Mouse (Mus musculus): ENCODE measurements around the gene Stac3.

The Stac3 gene

DNA sequence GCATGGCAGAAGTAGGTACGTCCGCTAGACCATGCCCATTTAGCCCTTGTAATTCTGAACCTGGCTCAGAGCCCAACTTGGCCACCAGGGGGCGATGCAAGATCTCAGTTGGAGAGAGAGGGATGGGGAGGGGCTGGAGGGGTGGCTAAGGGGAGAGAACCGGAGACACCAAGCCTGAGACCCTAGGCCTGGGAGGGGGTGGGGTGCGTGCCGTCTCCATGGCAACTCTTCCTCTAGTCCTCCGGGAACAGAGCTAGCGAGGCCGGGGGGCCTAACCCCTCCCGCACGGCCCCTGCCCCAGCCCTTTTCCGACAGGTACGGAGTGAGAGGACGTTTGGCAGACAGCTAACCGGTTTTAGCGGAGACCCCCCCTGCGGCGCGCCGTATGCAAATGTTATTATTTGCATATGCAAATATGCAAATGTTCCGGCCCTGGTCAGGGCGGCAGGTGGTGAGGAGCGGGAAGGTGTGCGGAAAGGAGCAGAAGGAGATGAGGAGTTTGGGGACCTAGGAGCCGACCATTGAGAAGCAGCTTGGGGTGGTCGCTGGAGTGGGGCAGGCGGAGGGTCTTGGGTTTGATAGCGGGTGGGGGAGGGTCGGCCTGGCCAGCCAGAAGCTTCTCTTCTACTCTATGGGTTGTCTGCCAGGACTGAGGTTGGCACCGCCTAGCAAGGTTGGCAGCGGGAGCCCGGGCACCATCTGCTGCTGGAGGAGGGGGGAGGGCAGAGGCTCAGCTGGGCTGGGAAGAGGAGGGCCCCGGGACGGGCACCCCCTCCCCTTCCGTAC lies 7.8 kb downstream of the Stac3 start:
- DNase-seq (ENCODE audit: low spot score), result peak; percentile 95

DNA sequence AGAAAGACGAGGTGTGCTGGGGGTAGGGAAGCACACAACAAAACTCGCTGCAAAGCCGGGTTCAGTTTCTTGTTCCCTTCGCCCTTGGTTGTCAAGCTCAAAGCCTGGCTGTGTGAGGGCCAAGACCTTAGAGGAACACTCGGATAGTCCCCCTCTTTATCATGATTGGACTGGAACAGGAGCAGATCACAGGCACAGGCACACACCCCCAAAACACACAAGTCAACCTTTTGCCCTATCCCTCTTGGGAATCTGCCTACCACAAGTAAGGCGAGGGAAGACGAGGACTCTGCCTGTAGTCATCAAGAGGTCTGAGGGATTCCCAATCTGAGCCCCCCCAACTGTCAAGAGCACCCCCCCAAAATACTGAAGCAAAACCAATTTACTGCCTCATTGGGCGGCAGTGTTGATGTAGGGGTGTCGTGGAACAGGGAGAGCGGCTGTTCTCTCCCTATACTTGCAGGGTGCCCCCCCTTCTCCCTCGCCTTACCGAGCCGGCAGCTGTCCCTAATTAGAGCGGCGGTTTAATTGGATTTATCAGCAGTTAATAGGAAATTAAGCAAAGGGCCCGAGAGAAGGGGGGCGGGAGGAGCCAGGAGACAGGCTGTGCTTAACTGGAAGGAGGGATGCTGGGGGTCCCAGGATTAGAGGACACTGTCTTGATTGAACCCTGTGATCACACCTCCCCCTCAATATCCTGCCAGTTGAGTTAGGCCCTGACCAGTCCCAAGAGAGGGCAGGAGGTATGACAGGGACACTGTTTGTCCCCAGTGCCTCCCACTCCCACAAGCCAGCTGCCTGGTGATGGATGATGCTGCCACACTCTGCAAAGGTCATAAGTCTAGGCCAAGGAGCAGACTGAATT lies 8.6 kb downstream of the Stac3 start:
- peak; percentile 72 for DNase-seq (ENCODE audit: low spot score)

- peak; percentile 28 for DNase-seq (ENCODE audit: low spot score)
These were observed 9.6 kb downstream of the Stac3 start for GRCm38 (mm10) chr10:127510895-127511617.

GRCm38 (mm10) chr10:127511634-127512306 lies 10.3 kb downstream of the Stac3 start:
- DNase-seq (ENCODE audit: low spot score), result peak; percentile 65

DNA sequence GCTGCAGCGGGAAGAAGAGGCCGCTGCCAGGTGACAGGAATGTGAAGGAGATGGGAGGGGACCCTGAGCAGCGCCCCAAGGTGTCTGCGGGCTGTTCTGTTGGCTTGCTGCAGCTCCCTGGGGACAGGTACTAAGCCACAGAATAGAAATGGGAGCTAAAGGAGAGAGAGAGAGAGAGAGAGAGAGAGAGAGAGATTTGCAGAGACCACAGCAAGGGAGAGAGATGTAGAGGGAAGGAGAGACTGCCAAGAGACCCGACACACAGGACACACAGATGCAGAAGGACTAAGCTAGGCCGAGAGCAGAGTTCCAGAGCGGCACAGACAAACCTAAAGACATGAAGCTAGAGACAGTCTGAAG lies 10.8 kb downstream of the Stac3 start:
- DNase-seq (ENCODE audit: low spot score), result no peak

- DNase-seq (ENCODE audit: low spot score), result peak; percentile 95
These were observed 11.3 kb downstream of the Stac3 start for GRCm38 (mm10) chr10:127512813-127513212.

GRCm38 (mm10) chr10:127513501-127514091 lies 12.1 kb downstream of the Stac3 start:
- DNase-seq (ENCODE audit: low spot score), result no peak

- no peak for DNase-seq (ENCODE audit: low spot score)
These were observed 12.7 kb downstream of the Stac3 start for GRCm38 (mm10) chr10:127514111-127514698.

- no peak for DNase-seq (ENCODE audit: low spot score)
These were observed 13.3 kb downstream of the Stac3 start, which contains the start of gene Ndufa4l2 for GRCm38 (mm10) chr10:127514764-127515163. TSS of gene Ndufa4l2 (plus strand) at chr10:127514967.

- DNase-seq (ENCODE audit: low spot score), result peak; percentile 73
These were observed 13.9 kb downstream of the Stac3 start for GRCm38 (mm10) chr10:127515271-127515982.

GRCm38 (mm10) chr10:127515983-127516459 lies 14.5 kb downstream of the Stac3 start:
- no peak for DNase-seq (ENCODE audit: low spot score)

GRCm38 (mm10) chr10:127516576-127517260 lies 15.2 kb downstream of the Stac3 start:
- peak; percentile 74 for DNase-seq (ENCODE audit: low spot score)

DNA sequence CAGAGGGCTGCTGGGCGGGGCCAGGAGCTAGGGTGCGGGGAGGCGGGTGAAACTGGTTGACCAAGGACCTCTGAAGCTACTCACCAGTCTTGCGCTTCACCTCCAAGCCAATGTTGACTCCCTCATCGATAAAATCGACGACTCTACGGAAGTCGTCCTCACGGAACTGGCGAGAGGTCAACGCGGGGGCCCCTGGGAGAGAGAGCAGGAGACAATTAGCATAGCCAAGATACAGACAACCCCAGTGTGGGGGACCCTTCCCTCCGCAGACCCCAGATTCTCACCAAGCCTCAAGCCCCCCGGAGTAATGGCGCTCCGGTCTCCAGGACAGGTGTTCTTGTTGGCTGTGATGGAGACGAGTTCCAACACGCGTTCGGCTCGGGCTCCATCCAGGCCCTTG lies 16.5 kb downstream of the Stac3 start:
- no peak for DNase-seq (ENCODE audit: low spot score)

- no peak for DNase-seq (ENCODE audit: low spot score)
These were observed 17.7 kb downstream of the Stac3 start for GRCm38 (mm10) chr10:127519041-127519701.

- DNase-seq (ENCODE audit: low spot score), result no peak
These were observed 18.6 kb downstream of the Stac3 start for GRCm38 (mm10) chr10:127519903-127520713.

GRCm38 (mm10) chr10:127520714-127521357 lies 19.4 kb downstream of the Stac3 start:
- no peak for DNase-seq (ENCODE audit: low spot score)

DNA sequence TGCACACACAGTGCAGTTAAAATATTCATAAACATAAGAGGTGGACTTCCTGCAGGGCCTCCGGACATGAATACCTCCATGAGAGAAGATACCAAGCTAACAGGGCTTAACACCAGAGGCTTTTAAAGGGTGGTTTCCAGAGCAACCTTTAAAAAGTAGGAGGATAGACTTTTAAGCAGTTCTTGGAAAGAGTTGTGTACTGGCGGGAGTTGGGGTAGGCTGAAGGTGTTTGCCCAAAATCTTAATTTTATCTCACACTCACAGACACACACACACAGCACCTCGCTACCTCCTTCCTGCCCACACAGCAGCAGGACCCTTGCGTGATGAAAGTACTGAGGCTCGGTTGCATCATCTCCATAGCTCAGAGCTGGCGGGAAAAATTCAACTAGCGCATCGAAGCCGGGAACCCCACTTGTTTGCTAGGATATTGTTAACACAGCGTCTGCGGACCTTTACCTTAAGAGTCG lies 20.2 kb downstream of the Stac3 start:
- DNase-seq (ENCODE audit: low spot score), result no peak
